Mouse (Mus musculus): Measurements from ENCODE around the gene Efemp2. TPM values are rescaled to one million over a fixed set of nuclear protein-coding genes. Genes with fewer than 3 reads are reported as not detected.
A peak's percentile ranks its signal among the peaks of the same experiment; 100 is the strongest.
"Not testable (repeated sequence)": the region's sequence is repeated elsewhere in the genome, so short reads cannot be mapped to it uniquely, and the experiment has no call there.

Efemp2 gene
- polyA plus RNA-seq, 1 experiment: 37.5 TPM

GRCm38 (mm10) chr19:5490898-5491708, 17.3 kb downstream of the Efemp2 start:
- WGBS: under 1% methylated on average over 59 of the region's 59 CpGs
- DNase-seq (ENCODE audit: low read depth, low spot score): peak; percentile 83

- 74% methylated on average over 4 of the region's 4 CpGs for WGBS
Observed at GRCm38 (mm10) chr19:5492641-5493040, 18.9 kb downstream of the Efemp2 start.

GRCm38 (mm10) chr19:5493301-5493721, 19.6 kb downstream of the Efemp2 start:
- DNase-seq (ENCODE audit: low read depth, low spot score): not testable (repeated sequence)
- WGBS: 51% methylated on average over 9 of the region's 9 CpGs

More at GRCm38 (mm10) chr19:5492641-5493040, 18.9 kb downstream of the Efemp2 start:
- DNase-seq (ENCODE audit: low read depth, low spot score): no peak

- no peak for DNase-seq (ENCODE audit: low read depth, low spot score)
- 65% methylated on average over 3 of the region's 3 CpGs for WGBS
Observed at GRCm38 (mm10) chr19:5494314-5494713, 20.6 kb downstream of the Efemp2 start.

- no peak for DNase-seq (ENCODE audit: low read depth, low spot score)
- WGBS: 78% methylated on average over 12 of the region's 12 CpGs
Observed at GRCm38 (mm10) chr19:5495353-5496051, 21.7 kb downstream of the Efemp2 start.

- 89% methylated on average over 16 of the region's 16 CpGs for WGBS
- no peak for DNase-seq (ENCODE audit: low read depth, low spot score)
Observed at GRCm38 (mm10) chr19:5496052-5496370, 22.3 kb downstream of the Efemp2 start.

- DNase-seq (ENCODE audit: low read depth, low spot score): peak; percentile 78
- 35% methylated on average over 2 of the region's 2 CpGs for whole genome bisulfite sequencing
Observed at GRCm38 (mm10) chr19:5500330-5500875, 26.6 kb downstream of the Efemp2 start.

- WGBS: 46% methylated on average over 17 of the region's 17 CpGs
- DNase-seq (ENCODE audit: low read depth, low spot score): no peak
Observed at GRCm38 (mm10) chr19:5503687-5504086, 29.9 kb downstream of the Efemp2 start, which contains the start of gene 1700020D05Rik. Gene 1700020D05Rik (minus strand): TSS chr19:5503787.

GRCm38 (mm10) chr19:5510031-5511026, 36.6 kb downstream of the Efemp2 start, which contains the start of gene Snx32:
Gene Snx32 (minus strand): TSS chr19:5510538.
- no peak for DNase-seq (ENCODE audit: low read depth, low spot score)
- WGBS: 3% methylated on average over 47 of the region's 47 CpGs

- 37% methylated on average over 15 of the region's 15 CpGs for WGBS
- no peak for DNase-seq (ENCODE audit: low read depth, low spot score)
Observed at GRCm38 (mm10) chr19:5511074-5511632, 37.4 kb downstream of the Efemp2 start.

- 64% methylated on average over 12 of the region's 12 CpGs for WGBS
- no peak for DNase-seq (ENCODE audit: low read depth, low spot score)
Observed at GRCm38 (mm10) chr19:5512091-5513004, 38.6 kb downstream of the Efemp2 start.

- WGBS: 73% methylated on average over 3 of the region's 3 CpGs
- DNase-seq (ENCODE audit: low read depth, low spot score): no peak
Observed at GRCm38 (mm10) chr19:5513005-5513349, 39.2 kb downstream of the Efemp2 start.

- 85% methylated on average over 7 of the region's 7 CpGs for WGBS
- no peak for DNase-seq (ENCODE audit: low read depth, low spot score)
Observed at GRCm38 (mm10) chr19:5515840-5516777, 42.4 kb downstream of the Efemp2 start.

GRCm38 (mm10) chr19:5516906-5517505, 43.3 kb downstream of the Efemp2 start:
- no peak for DNase-seq (ENCODE audit: low read depth, low spot score)
- WGBS: 85% methylated on average over 8 of the region's 8 CpGs

GRCm38 (mm10) chr19:5518721-5519120, 45.0 kb downstream of the Efemp2 start:
- 56% methylated on average over 3 of the region's 3 CpGs for WGBS
- no peak for DNase-seq (ENCODE audit: low read depth, low spot score)

GRCm38 (mm10) chr19:5525204-5525603, 51.5 kb downstream of the Efemp2 start:
- 75% methylated on average over 5 of the region's 5 CpGs for WGBS
- DNase-seq (ENCODE audit: low read depth, low spot score): no peak
